Mouse (Mus musculus): Measurements from ENCODE around the gene Arl5c. TPM values are rescaled to one million over a fixed set of nuclear protein-coding genes. Genes with fewer than 3 reads are reported as not detected.

The Arl5c gene
- polyA plus RNA-seq, 1 experiment from 2014 or later = 6.2 TPM

DNA sequence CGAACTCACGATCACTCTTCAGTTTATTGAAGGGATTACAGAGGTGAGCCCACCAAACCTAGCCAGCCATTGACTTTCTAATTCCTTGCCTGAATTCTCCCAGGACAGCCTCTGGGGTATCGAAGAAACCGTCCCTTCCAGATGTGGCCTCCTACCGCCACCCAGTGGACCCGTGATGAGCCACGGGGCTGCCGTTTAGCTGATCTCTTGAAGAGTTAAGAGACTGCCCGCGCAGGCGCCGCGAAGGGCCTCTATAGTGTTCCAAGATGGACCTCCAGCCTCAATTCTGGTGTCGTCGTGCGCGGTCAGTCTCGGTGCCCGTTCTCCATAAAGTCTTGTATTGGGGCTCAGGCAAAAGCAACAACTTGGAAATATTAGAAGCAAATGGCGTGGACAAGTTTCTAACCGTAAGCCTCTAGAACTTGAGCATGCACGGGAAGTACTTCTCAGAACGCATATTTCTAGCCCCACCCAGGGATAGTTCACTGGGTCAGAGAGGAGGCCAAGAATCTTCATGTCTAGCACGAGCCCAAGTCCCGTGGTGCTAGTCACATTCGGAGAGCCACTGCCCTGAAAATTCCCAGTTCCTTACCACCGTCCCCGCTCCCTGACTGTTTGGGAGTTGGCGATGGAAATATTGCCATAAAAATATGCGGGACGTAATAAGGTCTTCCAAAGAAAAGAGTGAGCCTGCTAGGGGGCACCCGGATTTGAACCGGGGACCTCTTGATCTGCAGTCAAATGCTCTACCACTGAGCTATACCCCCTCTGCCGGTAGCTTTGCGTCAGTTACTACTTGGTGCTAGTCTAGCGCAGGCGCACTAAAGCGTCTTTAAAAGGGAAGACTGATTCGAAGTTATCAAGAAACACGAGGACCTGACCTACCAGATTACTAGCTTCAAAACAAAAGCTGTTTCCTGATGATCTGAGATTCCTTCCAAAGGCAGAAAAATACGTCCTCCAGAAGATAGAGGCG, 8.1 kb downstream of the Arl5c start:
- Histone ChIP-seq H3K9me3 (ENCODE audit: control insufficient read depth, low read length) (no peaks in the 10 kb centered on the region), H3K4me1 (replicated peaks; ENCODE audit: control insufficient read depth, insufficient read depth, low read length) (peaks cover 12% of the 10 kb centered on the region), H3K4me3 (ENCODE audit: low read length) (peak overlapping the region; percentile 78), H3K27ac (ENCODE audit: low read length) (peak overlapping the region; percentile 90), H3K36me3 (ENCODE audit: control insufficient read depth, insufficient read depth, low read length) (no peaks in the 10 kb centered on the region), H3K9ac (ENCODE audit: low read length) (peak overlapping the region; percentile 76), H3K4me2 (ENCODE audit: low read depth, low read length) (peak overlapping the region; percentile 78), H3K27me3 (ENCODE audit: control insufficient read depth, insufficient read depth, low read depth, low read length) (peaks cover 23% of the 10 kb centered on the region)
- peak; percentile 84 for ATAC-seq (ENCODE audit: low read depth)
- WGBS = under 1% methylated on average over 42 of the region's 42 CpGs

DNA sequence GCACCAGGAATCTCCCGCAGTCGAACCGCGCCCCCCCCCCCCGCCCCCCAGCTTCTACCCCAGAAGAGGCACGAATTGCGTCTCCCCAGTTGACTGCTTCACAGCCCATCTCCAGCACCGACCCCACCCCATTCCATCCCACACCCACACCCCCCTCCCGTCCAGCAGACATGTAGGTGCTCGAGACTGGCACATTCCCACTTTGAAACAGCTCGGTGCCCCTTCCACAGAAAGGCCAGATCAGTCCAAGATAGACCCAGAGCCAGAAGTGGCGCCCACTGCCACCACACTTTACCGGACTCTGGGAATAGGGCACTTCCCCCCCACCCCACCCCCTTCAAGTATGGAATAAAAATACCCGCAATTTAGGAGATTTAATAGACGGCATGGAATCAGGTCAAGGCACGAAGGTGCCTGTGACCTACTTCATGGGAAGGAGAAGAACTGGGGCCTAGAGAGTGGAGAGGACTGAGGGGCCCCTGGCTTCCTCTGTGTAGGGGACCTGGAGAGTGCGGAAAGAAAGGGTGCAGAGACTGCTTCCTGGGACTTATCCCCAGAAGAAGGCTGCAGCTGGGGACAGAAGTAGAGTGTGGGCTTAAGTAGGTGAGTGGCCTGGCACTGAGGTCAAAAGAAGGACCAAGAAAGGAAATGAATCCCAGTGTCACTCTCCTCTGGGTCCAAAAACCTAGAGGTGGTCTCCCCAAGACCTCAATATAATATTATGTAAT, 9.1 kb downstream of the Arl5c start:
- Histone ChIP-seq H3K9me3 (ENCODE audit: control insufficient read depth, low read length) (no peaks in the 10 kb centered on the region), H3K9ac (ENCODE audit: low read length) (peak overlapping the region; percentile 71), H3K4me1 (replicated peaks; ENCODE audit: control insufficient read depth, insufficient read depth, low read length) (peaks cover 12% of the 10 kb centered on the region), H3K4me2 (ENCODE audit: low read depth, low read length) (peak overlapping the region; percentile 94), H3K4me3 (ENCODE audit: low read length) (peak overlapping the region; percentile 78), H3K27me3 (ENCODE audit: control insufficient read depth, insufficient read depth, low read depth, low read length) (peaks cover 23% of the 10 kb centered on the region), H3K36me3 (ENCODE audit: control insufficient read depth, insufficient read depth, low read length) (no peaks in the 10 kb centered on the region), H3K27ac (ENCODE audit: low read length) (no peak overlapping the region)
- WGBS = 23% methylated on average over 17 of the region's 17 CpGs
- ATAC-seq (ENCODE audit: low read depth) = no peak

DNA sequence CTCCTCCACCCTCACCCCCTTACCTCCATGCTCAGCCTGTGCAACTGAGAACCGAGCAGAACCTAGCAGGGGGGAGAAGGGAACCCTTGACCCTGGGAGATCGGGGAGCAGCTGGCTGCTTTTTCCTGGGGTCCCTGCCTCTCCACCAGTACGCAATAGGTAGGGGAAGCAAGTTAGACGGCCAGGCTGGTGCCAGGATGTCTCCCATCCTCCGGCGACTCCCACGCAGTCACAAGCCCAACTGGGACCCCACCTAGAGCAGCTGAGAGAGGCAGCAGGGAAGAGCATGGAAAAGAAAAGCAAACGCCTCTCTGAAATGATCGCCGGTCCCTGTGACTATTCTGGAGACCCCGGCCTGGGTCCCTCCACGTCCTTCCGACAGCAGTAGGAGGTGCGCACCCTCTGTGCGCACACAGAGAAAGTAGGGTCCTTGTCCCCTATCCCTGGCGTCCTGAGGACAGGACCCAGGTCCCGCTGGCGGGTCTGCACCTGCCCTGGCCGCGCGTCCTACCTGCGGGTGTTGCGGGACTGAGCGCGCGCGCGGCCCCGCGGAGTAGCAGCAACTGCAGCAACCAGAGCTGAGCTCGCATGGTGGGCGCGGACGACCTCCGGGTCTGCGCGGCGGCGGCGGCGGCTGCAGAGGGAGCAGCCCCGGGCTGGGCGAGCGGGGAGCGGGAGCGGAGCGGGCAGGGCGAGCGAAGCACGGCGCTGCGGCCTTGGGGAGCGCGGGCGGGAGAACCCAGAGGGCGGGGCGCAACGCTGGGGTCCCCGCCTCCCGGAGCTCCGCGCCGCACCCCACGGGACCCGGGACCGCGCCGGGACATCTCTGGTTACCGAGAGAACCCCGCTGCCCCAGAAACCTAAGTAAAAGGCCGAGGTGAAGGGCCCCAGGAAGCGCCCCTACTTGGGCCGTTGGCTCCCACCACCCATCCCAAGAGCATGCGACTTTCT, 10.0 kb downstream of the Arl5c start, which contains the start of gene Plxdc1:
Gene Plxdc1 (minus strand): TSS at position 718 of the 951 bp plus-strand sequence.
- 1% methylated on average over 63 of the region's 74 CpGs for WGBS
- Histone ChIP-seq H3K9ac (ENCODE audit: low read length) (peak within 1 kb of the TSS; percentile 71), H3K27ac (ENCODE audit: low read length) (no peak within 1 kb of the TSS)

DNA sequence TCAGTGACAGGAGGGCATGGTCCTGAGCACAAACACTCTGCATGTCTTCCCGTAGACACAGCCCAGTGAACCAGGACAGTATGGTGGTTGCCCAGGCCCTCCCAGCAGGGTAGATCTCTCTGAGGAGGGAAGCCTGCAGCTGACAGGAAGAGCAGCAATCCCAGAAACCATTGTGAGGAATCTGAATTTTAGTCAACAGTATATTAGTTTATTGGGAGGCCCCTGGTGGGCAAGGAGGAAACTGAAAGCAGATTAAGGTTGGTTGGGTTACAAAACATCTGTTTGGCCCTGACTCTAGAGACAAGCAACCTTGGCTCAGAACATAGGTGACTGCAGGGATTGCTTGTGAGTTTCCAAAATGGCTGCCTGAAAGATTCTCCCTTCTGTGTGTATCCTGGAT, 12.0 kb downstream of the Arl5c start:
- Histone ChIP-seq H3K4me2 (ENCODE audit: low read depth, low read length) (no peak overlapping the region), H3K9ac (ENCODE audit: low read length) (no peak overlapping the region)
- ATAC-seq (ENCODE audit: low read depth) = no peak

More for the DNA sequence above, 10.0 kb downstream of the Arl5c start, which contains the start of gene Plxdc1:
- no peaks in the 10 kb centered on the region for H3K36me3 ChIP-seq (ENCODE audit: control insufficient read depth, insufficient read depth, low read length)
- H3K4me1 ChIP-seq (replicated peaks; ENCODE audit: control insufficient read depth, insufficient read depth, low read length) = peaks cover 13% of the 10 kb centered on the region
- no peak for ATAC-seq (ENCODE audit: low read depth)
- no peaks in the 10 kb centered on the region for H3K9me3 ChIP-seq (ENCODE audit: control insufficient read depth, low read length)
- H3K4me2 ChIP-seq (ENCODE audit: low read depth, low read length) = peak within 1 kb of the TSS; percentile 94
- H3K27me3 ChIP-seq (ENCODE audit: control insufficient read depth, insufficient read depth, low read depth, low read length) = peaks cover 23% of the 10 kb centered on the region
- H3K4me3 ChIP-seq (ENCODE audit: low read length) = peak within 1 kb of the TSS; percentile 78

DNA sequence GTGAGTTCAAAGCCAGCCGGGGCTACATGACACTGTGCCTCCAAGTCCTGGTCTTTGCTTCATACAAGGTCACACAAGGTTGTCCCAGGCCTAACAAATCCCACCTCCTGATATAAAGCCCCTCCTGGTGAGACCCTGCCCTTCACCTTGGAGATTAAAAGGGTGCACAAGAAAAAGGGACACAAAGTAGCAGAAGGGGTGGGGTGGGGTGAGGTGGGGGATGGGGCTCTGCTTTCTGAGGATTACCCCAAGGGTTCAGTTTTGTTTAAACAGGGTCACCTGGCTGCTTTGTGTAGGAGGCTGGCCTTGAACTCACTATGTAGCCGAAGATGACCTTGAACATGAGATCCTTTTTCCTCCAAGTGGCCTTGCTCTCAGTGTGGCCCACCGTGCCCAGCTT, 12.5 kb downstream of the Arl5c start:
- Histone ChIP-seq H3K9ac (ENCODE audit: low read length) (no peak overlapping the region), H3K36me3 (ENCODE audit: control insufficient read depth, insufficient read depth, low read length) (no peaks in the 10 kb centered on the region), H3K4me2 (ENCODE audit: low read depth, low read length) (no peak overlapping the region), H3K4me3 (ENCODE audit: low read length) (no peak overlapping the region), H3K27ac (ENCODE audit: low read length) (no peak overlapping the region), H3K9me3 (ENCODE audit: control insufficient read depth, low read length) (no peaks in the 10 kb centered on the region), H3K4me1 (replicated peaks; ENCODE audit: control insufficient read depth, insufficient read depth, low read length) (peaks cover 8% of the 10 kb centered on the region; the same call in 1 of the 2 replicates), H3K27me3 (ENCODE audit: control insufficient read depth, insufficient read depth, low read depth, low read length) (peaks cover 23% of the 10 kb centered on the region)
- no peak for ATAC-seq (ENCODE audit: low read depth)
- 79% methylated on average over 3 of the region's 3 CpGs for whole genome bisulfite sequencing

More for the DNA sequence above, 12.0 kb downstream of the Arl5c start:
- H3K4me3 ChIP-seq (ENCODE audit: low read length) = no peak overlapping the region
- no peaks in the 10 kb centered on the region for H3K9me3 ChIP-seq (ENCODE audit: control insufficient read depth, low read length)
- no peak overlapping the region for H3K27ac ChIP-seq (ENCODE audit: low read length)
- H3K4me1 ChIP-seq (replicated peaks; ENCODE audit: control insufficient read depth, insufficient read depth, low read length) = peaks cover 8% of the 10 kb centered on the region; the same call in 1 of the 2 replicates
- no peaks in the 10 kb centered on the region for H3K36me3 ChIP-seq (ENCODE audit: control insufficient read depth, insufficient read depth, low read length)
- H3K27me3 ChIP-seq (ENCODE audit: control insufficient read depth, insufficient read depth, low read depth, low read length) = peaks cover 23% of the 10 kb centered on the region
- WGBS = 78% methylated on average over 1 of the region's 1 CpGs

DNA sequence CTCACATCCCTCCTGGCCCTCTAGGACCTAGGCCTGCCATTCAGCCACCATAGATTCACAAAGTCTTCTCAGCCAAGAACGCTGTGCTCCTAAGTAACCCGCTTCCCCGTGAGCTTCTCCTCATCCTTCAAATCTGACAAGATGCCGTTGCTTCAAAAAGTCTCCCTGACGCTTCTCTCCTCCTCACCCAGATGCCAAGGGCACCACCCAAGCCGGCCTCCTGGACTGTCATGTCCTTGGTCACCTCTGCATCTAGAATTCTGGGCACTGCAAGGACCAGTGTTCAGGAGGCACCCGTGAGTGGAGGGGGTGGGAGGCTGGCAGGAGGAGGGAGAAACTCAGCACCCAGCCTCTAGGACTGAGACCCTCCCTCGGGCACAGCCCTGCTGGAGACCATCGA, 13.3 kb downstream of the Arl5c start:
- 70% methylated on average over 9 of the region's 9 CpGs for WGBS
- ATAC-seq (ENCODE audit: low read depth) = no peak
- H3K36me3 ChIP-seq (ENCODE audit: control insufficient read depth, insufficient read depth, low read length) = no peaks in the 10 kb centered on the region
- no peak overlapping the region for H3K4me2 ChIP-seq (ENCODE audit: low read depth, low read length)
- no peak overlapping the region for H3K4me3 ChIP-seq (ENCODE audit: low read length)
- H3K27me3 ChIP-seq (ENCODE audit: control insufficient read depth, insufficient read depth, low read depth, low read length) = peaks cover 23% of the 10 kb centered on the region
- no peak overlapping the region for H3K27ac ChIP-seq (ENCODE audit: low read length)
- H3K9ac ChIP-seq (ENCODE audit: low read length) = no peak overlapping the region
- H3K4me1 ChIP-seq (replicated peaks; ENCODE audit: control insufficient read depth, insufficient read depth, low read length) = peaks cover 8% of the 10 kb centered on the region; the same call in 1 of the 2 replicates
- no peaks in the 10 kb centered on the region for H3K9me3 ChIP-seq (ENCODE audit: control insufficient read depth, low read length)

DNA sequence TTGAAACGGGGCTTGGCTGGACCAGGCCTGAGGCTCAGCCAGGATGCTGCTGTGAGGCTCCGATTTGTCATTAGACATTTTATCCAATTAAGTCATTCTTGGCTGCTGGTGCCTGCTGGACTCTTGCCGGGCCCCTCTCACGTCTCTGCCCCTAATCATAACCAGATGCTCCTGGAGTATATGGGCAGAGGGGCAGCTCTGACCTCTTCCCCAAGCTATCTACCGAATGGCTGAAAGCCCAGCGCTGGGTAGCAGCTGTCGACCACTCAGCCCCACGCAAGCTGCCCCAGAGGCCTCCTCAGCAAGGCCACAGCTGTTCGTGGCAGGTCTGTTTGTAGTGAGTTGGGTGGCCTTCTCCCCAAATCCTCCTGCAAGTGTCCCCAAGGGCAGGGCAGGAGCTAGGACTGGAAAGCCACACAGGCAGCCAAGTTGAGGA, 15.4 kb downstream of the Arl5c start:
- peak; percentile 39; the same call in 1 of the 2 replicates for ATAC-seq (ENCODE audit: low read depth)
- Histone ChIP-seq H3K27ac (ENCODE audit: low read length) (no peak overlapping the region), H3K4me2 (ENCODE audit: low read depth, low read length) (no peak overlapping the region), H3K9ac (ENCODE audit: low read length) (no peak overlapping the region), H3K4me3 (ENCODE audit: low read length) (no peak overlapping the region), H3K9me3 (ENCODE audit: control insufficient read depth, low read length) (no peaks in the 10 kb centered on the region), H3K36me3 (ENCODE audit: control insufficient read depth, insufficient read depth, low read length) (no peaks in the 10 kb centered on the region), H3K4me1 (replicated peaks; ENCODE audit: control insufficient read depth, insufficient read depth, low read length) (peaks cover 6% of the 10 kb centered on the region; the same call in 1 of the 2 replicates), H3K27me3 (ENCODE audit: control insufficient read depth, insufficient read depth, low read depth, low read length) (peaks cover 14% of the 10 kb centered on the region)
- 45% methylated on average over 9 of the region's 9 CpGs for WGBS

DNA sequence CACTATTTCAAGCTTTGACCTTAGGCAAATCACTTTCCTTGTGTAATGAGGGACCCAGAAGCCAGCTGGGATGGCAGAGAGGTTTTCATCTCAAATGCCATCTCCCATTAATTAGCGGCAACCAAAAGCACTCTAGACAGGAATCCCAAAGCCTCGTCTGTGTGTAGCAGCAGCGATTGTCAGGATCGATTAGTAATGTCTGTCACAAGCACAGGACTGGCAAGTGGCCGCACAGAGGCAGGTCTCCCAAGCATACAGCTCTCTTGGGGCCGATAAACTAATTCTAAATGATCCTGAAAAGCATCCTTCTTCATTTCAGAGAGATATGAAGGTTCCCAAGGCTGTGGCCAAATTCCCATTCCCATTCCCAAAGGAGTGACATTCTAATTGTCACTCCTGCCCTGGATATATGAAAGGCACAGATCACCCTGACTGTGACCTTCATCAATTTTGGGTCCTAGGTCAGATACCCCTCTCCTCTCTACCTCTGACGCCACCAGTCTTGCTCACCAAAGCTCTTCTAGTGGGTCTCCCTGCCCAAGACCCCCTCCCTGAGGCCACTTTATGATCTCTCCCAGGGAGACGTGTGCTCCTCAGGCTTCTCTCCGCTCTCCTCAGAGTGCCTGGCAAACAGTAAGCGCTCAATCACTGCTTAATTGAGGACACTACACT, 16.0 kb downstream of the Arl5c start:
- peaks cover 6% of the 10 kb centered on the region; the same call in 1 of the 2 replicates for H3K4me1 ChIP-seq (replicated peaks; ENCODE audit: control insufficient read depth, insufficient read depth, low read length)
- H3K36me3 ChIP-seq (ENCODE audit: control insufficient read depth, insufficient read depth, low read length) = no peaks in the 10 kb centered on the region
- H3K27me3 ChIP-seq (ENCODE audit: control insufficient read depth, insufficient read depth, low read depth, low read length) = peaks cover 8% of the 10 kb centered on the region
- 69% methylated on average over 10 of the region's 10 CpGs for WGBS
- no peak overlapping the region for H3K4me3 ChIP-seq (ENCODE audit: low read length)
- H3K9ac ChIP-seq (ENCODE audit: low read length) = no peak overlapping the region
- no peak overlapping the region for H3K27ac ChIP-seq (ENCODE audit: low read length)
- no peak overlapping the region for H3K4me2 ChIP-seq (ENCODE audit: low read depth, low read length)
- no peak for ATAC-seq (ENCODE audit: low read depth)
- no peaks in the 10 kb centered on the region for H3K9me3 ChIP-seq (ENCODE audit: control insufficient read depth, low read length)
